Mouse (Mus musculus) neural tube, embryonic 11.5 days (tissue): Measurements from ENCODE around the gene Slc35c2. TPM values are rescaled to one million over a fixed set of nuclear protein-coding genes. Genes with fewer than 3 reads are reported as not detected.

ENCODE experiments used
- ATAC-seq: fragments of 200-750 bp; cut with Nextera tagmentation; 2 replicates; pipeline ENCODE4 v1.8.0; 2017; ENCODE audit warnings: moderate number of reproducible peaks, mild to moderate bottlenecking, moderate TSS enrichment, moderate library complexity; ENCODE audit not compliant: insufficient read depth, low FRiP score, low TSS enrichment
- DNase-seq: peaks from one replicate; pipeline ENCODE4 v3.0.0-alpha.2; 2015; ENCODE audit warnings: low spot score
- H3K27ac ChIP-seq: fragments of 300-500 bp; sonication (generic); 2 replicates; pipeline ENCODE4 v1.5.1; 2014; ENCODE audit warnings: low read depth, mild to moderate bottlenecking, low read length
- H3K27me3 ChIP-seq: fragments of 300-500 bp; sonication (generic); 2 replicates; pipeline ENCODE4 v1.6.1; 2014; ENCODE audit warnings: mild to moderate bottlenecking, low read length, mixed read lengths; ENCODE audit not compliant: control insufficient read depth, insufficient read depth
- H3K36me3 ChIP-seq: fragments of 300-500 bp; sonication (generic); 2 replicates; pipeline ENCODE4 v1.6.1; 2014; ENCODE audit warnings: mild to moderate bottlenecking, low read length, moderate library complexity, mixed read lengths; ENCODE audit not compliant: control insufficient read depth, insufficient read depth
- H3K4me1 ChIP-seq: fragments of 300-500 bp; sonication (generic); 2 replicates; pipeline ENCODE4 v1.6.1; 2014; ENCODE audit warnings: low read length, mixed read lengths; ENCODE audit not compliant: control insufficient read depth, insufficient read depth
- H3K4me2 ChIP-seq: fragments of 300-500 bp; sonication (generic); 2 replicates; pipeline ENCODE4 v1.6.1; 2014; ENCODE audit warnings: low read depth, mild to moderate bottlenecking, moderate library complexity
- H3K4me3 ChIP-seq: fragments of 300-500 bp; sonication (generic); 2 replicates; pipeline ENCODE4 v1.5.1; 2014; ENCODE audit warnings: low read depth, low read length
- H3K9ac ChIP-seq: fragments of 300-500 bp; sonication (generic); 2 replicates; pipeline ENCODE4 v1.6.1; 2014; ENCODE audit warnings: mild to moderate bottlenecking, low read length
- H3K9me3 ChIP-seq: fragments of 300-500 bp; sonication (generic); 2 replicates; pipeline ENCODE4 v1.6.1; 2016; ENCODE audit warnings: low read length; ENCODE audit not compliant: control insufficient read depth
- WGBS: fragments of 180-500 bp; shearing (Covaris S2); extraction: QIAGEN DNeasy Blood & Tissue Kit; methylation state at CpG from one replicate; pipeline ENCODE4 v1.1.7; 2014; 5-methylcytosine and 5-hydroxymethylcytosine counted together
- polyA plus RNA-seq: library from polyadenylated mRNA; unstranded; fragments of >200 nt; fragmentation: Nextera tagmentation; extraction: Ambion mirVana; gene quantifications from 2 replicates; pipeline ENCODE4 v1.2.1, GENCODE M21; 2014

Slc35c2 gene
- polyA plus RNA-seq, 1 experiment from 2014 or later = 48.2 TPM

GRCm38 (mm10) chr2:165323928-165324327 lies 36.3 kb upstream of the Slc35c2 start:
- H3K36me3 ChIP-seq = no peaks in the 10 kb centered on the region
- no peak overlapping the region for H3K4me2 ChIP-seq
- no peak overlapping the region for H3K27ac ChIP-seq
- no peaks in the 10 kb centered on the region for H3K9me3 ChIP-seq
- peak overlapping the region; percentile 32; the same call in 1 of the 2 replicates for H3K9ac ChIP-seq
- H3K27me3 ChIP-seq = no peaks in the 10 kb centered on the region
- 43% methylated on average over 5 of the region's 5 CpGs for WGBS
- no peak overlapping the region for H3K4me3 ChIP-seq
- ATAC-seq (no peak), DNase-seq (no peak)
- peaks cover 40% of the 10 kb centered on the region for H3K4me1 ChIP-seq

- Histone ChIP-seq H3K9me3 (no peaks in the 10 kb centered on the region), H3K27ac (no peak overlapping the region), H3K9ac (no peak overlapping the region), H3K27me3 (no peaks in the 10 kb centered on the region), H3K4me2 (no peak overlapping the region), H3K36me3 (no peaks in the 10 kb centered on the region), H3K4me3 (no peak overlapping the region), H3K4me1 (peaks cover 42% of the 10 kb centered on the region)
- 39% methylated on average over 5 of the region's 5 CpGs for WGBS
- DNase-seq (no peak), ATAC-seq (no peak)
Observed at GRCm38 (mm10) chr2:165323484-165323883, 35.8 kb upstream of the Slc35c2 start.

GRCm38 (mm10) chr2:165321981-165322735 lies 34.5 kb upstream of the Slc35c2 start:
- ATAC-seq (no peak), DNase-seq (no peak)
- H3K36me3 ChIP-seq = no peaks in the 10 kb centered on the region
- H3K27me3 ChIP-seq = no peaks in the 10 kb centered on the region
- H3K9me3 ChIP-seq = no peaks in the 10 kb centered on the region
- no peak overlapping the region for H3K4me3 ChIP-seq
- peaks cover 52% of the 10 kb centered on the region for H3K4me1 ChIP-seq
- H3K4me2 ChIP-seq = no peak overlapping the region
- H3K27ac ChIP-seq = no peak overlapping the region
- 91% methylated on average over 22 of the region's 22 CpGs for WGBS
- no peak overlapping the region for H3K9ac ChIP-seq

DNA sequence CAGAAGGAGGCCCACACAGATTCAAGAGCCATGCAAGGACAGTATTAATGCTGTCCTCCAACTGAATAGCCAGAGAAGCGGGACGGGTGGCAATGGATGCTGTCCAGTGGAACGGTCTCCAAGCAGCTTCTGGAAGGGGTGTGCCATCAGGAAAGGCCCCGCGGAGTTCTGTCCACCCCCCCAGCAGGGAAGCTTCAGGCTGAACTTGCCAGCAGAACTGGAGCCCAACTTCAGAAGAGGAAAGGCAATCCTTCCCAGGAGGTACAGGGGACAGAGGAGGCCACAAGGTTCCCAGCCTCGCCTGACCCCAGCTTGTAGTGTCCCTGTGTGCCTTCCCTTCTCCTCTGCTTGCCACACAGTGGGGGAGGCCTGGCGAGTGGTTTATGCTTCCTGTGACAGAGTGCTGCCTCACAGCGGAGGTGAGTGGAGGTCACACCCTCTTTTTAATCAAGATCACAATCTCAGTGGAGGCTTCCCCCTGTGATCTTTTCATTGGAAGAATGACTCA lies 33.8 kb upstream of the Slc35c2 start:
- Histone ChIP-seq H3K36me3 (no peaks in the 10 kb centered on the region), H3K4me2 (no peak overlapping the region), H3K4me1 (peaks cover 53% of the 10 kb centered on the region), H3K4me3 (no peak overlapping the region), H3K27me3 (no peaks in the 10 kb centered on the region), H3K9me3 (no peaks in the 10 kb centered on the region), H3K9ac (no peak overlapping the region), H3K27ac (0 out of 2 replicates have a peak overlapping the region, but pooled peaks have one; percentile 23)
- 54% methylated on average over 8 of the region's 8 CpGs for WGBS
- no peak for DNase-seq
- ATAC-seq = no peak

DNA sequence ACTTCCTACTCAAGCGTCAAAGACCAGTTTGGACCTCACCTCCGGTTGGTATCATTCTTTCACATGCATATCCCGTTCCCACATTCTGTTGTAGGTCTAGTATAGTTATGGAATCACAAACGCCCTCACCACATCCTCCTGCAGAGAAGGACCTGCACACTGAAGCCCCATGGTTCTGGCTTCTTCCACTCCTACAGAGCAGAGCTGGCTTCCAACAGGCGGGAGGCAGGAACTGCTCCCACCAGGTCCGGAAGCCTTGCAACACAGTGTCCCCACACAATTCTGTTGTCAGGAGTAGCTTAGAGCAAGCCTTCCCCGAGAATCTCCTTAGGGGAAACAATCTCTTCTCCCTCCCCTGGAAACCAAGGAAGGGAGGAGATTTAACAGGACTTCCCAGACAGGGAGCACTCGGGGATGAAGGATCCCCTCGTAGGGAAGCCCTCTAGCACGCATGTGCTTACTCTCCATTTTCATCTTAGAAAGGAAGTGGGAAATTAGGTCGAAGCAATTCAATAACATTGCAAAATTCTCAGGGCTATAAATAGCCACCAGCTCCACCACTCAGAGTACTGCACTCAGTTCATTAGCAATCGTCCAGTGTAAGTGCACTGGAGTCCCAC lies 33.0 kb upstream of the Slc35c2 start:
- H3K36me3 ChIP-seq = no peaks in the 10 kb centered on the region
- ATAC-seq (no peak), DNase-seq (no peak)
- no peaks in the 10 kb centered on the region for H3K9me3 ChIP-seq
- no peak overlapping the region for H3K4me2 ChIP-seq
- no peak overlapping the region for H3K9ac ChIP-seq
- H3K4me1 ChIP-seq = peaks cover 61% of the 10 kb centered on the region
- WGBS = 77% methylated on average over 12 of the region's 12 CpGs
- H3K27me3 ChIP-seq = no peaks in the 10 kb centered on the region
- no peak overlapping the region for H3K4me3 ChIP-seq
- H3K27ac ChIP-seq = no peak overlapping the region; the same call in 1 of the 2 replicates

DNA sequence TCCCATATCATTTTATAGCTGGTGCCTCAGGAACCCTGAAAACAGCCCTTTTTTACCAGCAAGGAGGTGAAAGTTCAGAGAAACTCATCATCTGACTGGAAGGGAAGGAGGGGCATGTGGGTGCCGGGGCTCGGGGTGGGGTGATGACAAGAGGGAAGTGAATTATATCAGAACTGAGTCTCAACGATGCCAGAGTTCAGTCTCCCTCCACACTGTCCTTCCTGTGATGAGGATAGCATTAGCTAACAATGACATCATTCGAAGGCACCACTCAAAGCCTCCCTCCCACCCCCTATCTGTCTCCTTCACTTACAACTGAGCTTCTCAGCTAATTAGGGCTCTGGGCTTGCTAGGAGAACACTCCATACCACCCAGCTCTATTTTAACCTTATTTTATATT lies 31.8 kb upstream of the Slc35c2 start:
- no peaks in the 10 kb centered on the region; the same call in 1 of the 2 replicates for H3K36me3 ChIP-seq
- no peaks in the 10 kb centered on the region for H3K27me3 ChIP-seq
- DNase-seq = no peak
- 65% methylated on average over 4 of the region's 4 CpGs for WGBS
- H3K9ac ChIP-seq = no peak overlapping the region
- peaks cover 54% of the 10 kb centered on the region for H3K4me1 ChIP-seq
- no peaks in the 10 kb centered on the region for H3K9me3 ChIP-seq
- H3K4me3 ChIP-seq = no peak overlapping the region
- no peak overlapping the region for H3K27ac ChIP-seq
- ATAC-seq = no peak
- H3K4me2 ChIP-seq = no peak overlapping the region

DNA sequence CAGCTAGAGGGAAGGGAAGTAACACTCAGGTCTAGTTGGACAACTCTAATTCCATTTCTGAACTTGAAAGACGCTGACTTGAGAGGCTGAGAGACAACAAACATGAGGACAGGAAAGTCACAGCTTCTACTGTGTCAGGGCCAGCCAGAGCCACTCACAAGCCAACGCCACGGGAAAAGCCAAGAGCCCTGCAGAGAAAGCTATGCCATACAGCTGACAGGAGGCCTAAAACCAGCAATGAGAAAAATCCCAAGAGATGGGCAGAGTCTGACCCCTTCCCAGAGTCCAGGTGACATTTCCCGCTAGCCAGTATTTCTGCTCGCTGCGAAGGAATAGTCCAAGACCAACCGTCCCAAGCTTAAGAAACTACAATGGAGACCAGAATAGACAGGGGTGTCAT lies 31.3 kb upstream of the Slc35c2 start:
- ATAC-seq (no peak), DNase-seq (no peak)
- Histone ChIP-seq H3K9me3 (no peaks in the 10 kb centered on the region), H3K36me3 (no peaks in the 10 kb centered on the region; the same call in 1 of the 2 replicates), H3K27me3 (no peaks in the 10 kb centered on the region), H3K9ac (no peak overlapping the region), H3K4me3 (no peak overlapping the region), H3K4me2 (no peak overlapping the region), H3K27ac (no peak overlapping the region), H3K4me1 (peaks cover 48% of the 10 kb centered on the region)
- WGBS = 89% methylated on average over 7 of the region's 7 CpGs

- ATAC-seq (0 out of 2 replicates have a peak, but pooled peaks have one; percentile 2), DNase-seq (no peak)
- H3K4me2 ChIP-seq = peak overlapping the region; percentile 25
- 56% methylated on average over 16 of the region's 16 CpGs for WGBS
- H3K9ac ChIP-seq = no peak overlapping the region; the same call in 1 of the 2 replicates
- H3K4me1 ChIP-seq = peaks cover 40% of the 10 kb centered on the region
- no peaks in the 10 kb centered on the region; the same call in 1 of the 2 replicates for H3K36me3 ChIP-seq
- H3K4me3 ChIP-seq = no peak overlapping the region
- H3K9me3 ChIP-seq = no peaks in the 10 kb centered on the region
- no peaks in the 10 kb centered on the region for H3K27me3 ChIP-seq
- peak overlapping the region; percentile 93 for H3K27ac ChIP-seq
Observed at GRCm38 (mm10) chr2:165317621-165318263, 30.1 kb upstream of the Slc35c2 start.
